Comparison of ENCODE assay signal across 18 mouse cellular contexts in genomic region chr11:120107026-120107425, GRCm38 (mm10).
"Had no signal": no experiment of that assay in that cellular context is flagged by ENCODE, and none has a peak within 500 bp of the region (broad histone marks: within the 10 kb centered on the region; RNA-seq: fewer than 3 reads in every experiment).

No protein-coding gene starts in this region.

- H3K4me3 ChIP-seq: intestine, embryonic 15.5 days; layer of hippocampus, adult 2 months; limb, embryonic 15.5 days; midbrain, embryonic 13.5 days; neural tube, embryonic 13.5 days; stomach, embryonic 15.5 days had no signal

- H3K27ac ChIP-seq: intestine, embryonic 15.5 days; layer of hippocampus, adult 2 months; limb, embryonic 15.5 days; liver, embryonic 14.5 days; macrophage; midbrain, embryonic 13.5 days; neural tube, embryonic 13.5 days; stomach, embryonic 15.5 days had no signal

- H3K9ac ChIP-seq: intestine, embryonic 15.5 days; limb, embryonic 15.5 days; liver, embryonic 14.5 days; liver, postnatal 0 days; lung, embryonic 14.5 days; midbrain, embryonic 13.5 days; neural tube, embryonic 13.5 days; stomach, embryonic 15.5 days had no signal

- H3K9me3 ChIP-seq: intestine, embryonic 15.5 days; limb, embryonic 15.5 days; midbrain, embryonic 13.5 days; neural tube, embryonic 13.5 days; stomach, embryonic 15.5 days had no signal

- H3K4me1 ChIP-seq: intestine, embryonic 15.5 days had no signal

- H3K27me3 ChIP-seq: intestine, embryonic 15.5 days; limb, embryonic 15.5 days; midbrain, embryonic 13.5 days; neural tube, embryonic 13.5 days; stomach, embryonic 15.5 days had no signal

- DNase-seq: layer of hippocampus, adult 9-11 months; liver, postnatal 0 days; lung, embryonic 14.5 days; retina, postnatal 1 day; right cerebral cortex, postnatal 25 days; spleen, adult 18-20 months; thymus, adult 18-20 months; thymus, postnatal 36 days had no signal

- ATAC-seq: intestine, embryonic 15.5 days; liver, postnatal 0 days; lung, postnatal 0 days; midbrain, embryonic 13.5 days had no signal

- H3K4me2 ChIP-seq: intestine, embryonic 15.5 days; limb, embryonic 15.5 days; liver, embryonic 11.5 days; lung, embryonic 14.5 days; midbrain, embryonic 13.5 days; neural tube, embryonic 13.5 days; stomach, embryonic 15.5 days had no signal
